In genomic region chr1:87970381-87970780, GRCm38 (mm10) we compare ENCODE assay signal across 19 mouse cellular contexts.
"Had no signal": no experiment of that assay in that cellular context is flagged by ENCODE, and none has a peak within 500 bp of the region (broad histone marks: within the 10 kb centered on the region; RNA-seq: fewer than 3 reads in every experiment).

No protein-coding gene starts in this region.

- H3K27ac ChIP-seq: midbrain, embryonic 10.5 days; midbrain, embryonic 12.5 days; neural tube, embryonic 13.5 days; neural tube, embryonic 15.5 days had no signal

- H3K4me1 ChIP-seq: neural tube, embryonic 13.5 days; neural tube, embryonic 15.5 days had no signal

- H3K4me2 ChIP-seq: lung, embryonic 14.5 days; midbrain, embryonic 12.5 days; neural tube, embryonic 13.5 days; neural tube, embryonic 15.5 days had no signal

- H3K9ac ChIP-seq: lung, embryonic 14.5 days; midbrain, embryonic 12.5 days; neural tube, embryonic 13.5 days; neural tube, embryonic 15.5 days had no signal

- ATAC-seq: midbrain, embryonic 16.5 days had no signal

- H3K27me3 ChIP-seq: neural tube, embryonic 13.5 days; neural tube, embryonic 15.5 days had no signal

- DNase-seq: lung, adult 18-20 months; lung, embryonic 14.5 days; lung, postnatal 10 days; lung, postnatal 4 days; midbrain, embryonic 14.5 days; retina, postnatal 1 day; right cerebral cortex, adult 18-20 months; right cerebral cortex, postnatal 25 days; right cerebral cortex, postnatal 4 days; spleen, adult 18-20 months; thymus, adult 18-20 months; thymus, postnatal 14 days; thymus, postnatal 36 days had no signal

- H3K4me3 ChIP-seq: midbrain, embryonic 10.5 days; midbrain, embryonic 12.5 days; myocyte; neural tube, embryonic 13.5 days; neural tube, embryonic 15.5 days had no signal

- H3K9me3 ChIP-seq: midbrain, embryonic 10.5 days; midbrain, embryonic 12.5 days; neural tube, embryonic 13.5 days; neural tube, embryonic 15.5 days had no signal
